Mouse (Mus musculus) retina, embryonic 14.5 days (tissue): ENCODE measurements at regions not wholly inside any gene's neighbourhood (a gene's known extent, or its start where the extent isn't known, plus 50 kb on each side); places are given as distances from the start of the nearest gene placed in this dataset.
A peak's percentile ranks its signal among the peaks of the same experiment; 100 is the strongest.

ENCODE experiments used
- DNase-seq: peaks from one replicate; pipeline ENCODE4 v3.0.0-alpha.2; 2015; ENCODE audit warnings: low spot score

- DNase-seq, result no peak
Observed at GRCm38 (mm10) chr6:51167028-51167427, 265.4 kb upstream of the Nfe2l3 start.

- peak; percentile 86 for DNase-seq
Observed at GRCm38 (mm10) chr6:51168048-51168447, 264.4 kb upstream of the Nfe2l3 start.

- DNase-seq, result peak; percentile 49
Observed at GRCm38 (mm10) chr6:51168775-51169695, 263.4 kb upstream of the Nfe2l3 start.

GRCm38 (mm10) chr6:51169971-51170411 is 262.5 kb upstream of the Nfe2l3 start:
- no peak for DNase-seq

- DNase-seq, result peak; percentile 90
Observed at GRCm38 (mm10) chr6:51170414-51170813, 262.1 kb upstream of the Nfe2l3 start.

GRCm38 (mm10) chr6:51170871-51171270 is 261.6 kb upstream of the Nfe2l3 start:
- DNase-seq, result peak; percentile 91

- DNase-seq, result peak; percentile 62
Observed at GRCm38 (mm10) chr6:51171761-51172160, 260.7 kb upstream of the Nfe2l3 start.

GRCm38 (mm10) chr6:51172331-51172791 is 260.1 kb upstream of the Nfe2l3 start:
- peak; percentile 40 for DNase-seq

GRCm38 (mm10) chr6:51172856-51173619 is 259.4 kb upstream of the Nfe2l3 start:
- peak; percentile 78 for DNase-seq

- peak; percentile 33 for DNase-seq
Observed at GRCm38 (mm10) chr6:51173620-51174442, 258.6 kb upstream of the Nfe2l3 start.

GRCm38 (mm10) chr6:51174443-51175021 is 257.9 kb upstream of the Nfe2l3 start:
- no peak for DNase-seq

GRCm38 (mm10) chr6:51175616-51176590 is 256.6 kb upstream of the Nfe2l3 start:
- DNase-seq, result no peak

GRCm38 (mm10) chr6:51176791-51177433 is 255.6 kb upstream of the Nfe2l3 start:
- no peak for DNase-seq

GRCm38 (mm10) chr6:51177701-51178060 is 254.8 kb upstream of the Nfe2l3 start:
- no peak for DNase-seq

GRCm38 (mm10) chr6:51178061-51178791 is 254.2 kb upstream of the Nfe2l3 start:
- peak; percentile 98 for DNase-seq

GRCm38 (mm10) chr6:51178799-51179398 is 253.6 kb upstream of the Nfe2l3 start:
- no peak for DNase-seq

GRCm38 (mm10) chr6:51179741-51180537 is 252.5 kb upstream of the Nfe2l3 start:
- peak; percentile 48 for DNase-seq
